Mouse (Mus musculus): ENCODE results near the gene Zscan26. TPM values are rescaled to one million over a fixed set of nuclear protein-coding genes. Genes with fewer than 3 reads are reported as not detected.

The Zscan26 gene
- total RNA-seq, 2 experiments from 2014 or later, result 10.9 to 15.4 TPM

- DNase-seq, result no peak
These were observed 25.9 kb downstream of the Zscan26 start for GRCm38 (mm10) chr13:21427631-21428030.

GRCm38 (mm10) chr13:21423301-21423700, 30.2 kb downstream of the Zscan26 start:
- DNase-seq, result no peak

- DNase-seq, result no peak
These were observed 34.7 kb downstream of the Zscan26 start for GRCm38 (mm10) chr13:21418865-21419264.

GRCm38 (mm10) chr13:21417298-21418010, 36.1 kb downstream of the Zscan26 start:
- no peak for DNase-seq

GRCm38 (mm10) chr13:21415750-21416149, 37.8 kb downstream of the Zscan26 start:
- DNase-seq, result no peak

- DNase-seq, result no peak
These were observed 38.3 kb downstream of the Zscan26 start for GRCm38 (mm10) chr13:21415266-21415665.

- DNase-seq, result no peak
These were observed 39.0 kb downstream of the Zscan26 start for GRCm38 (mm10) chr13:21414231-21415212.

GRCm38 (mm10) chr13:21408805-21409459, 44.6 kb downstream of the Zscan26 start:
- no peak for DNase-seq

- peak; percentile 77 for DNase-seq
These were observed 45.3 kb downstream of the Zscan26 start for GRCm38 (mm10) chr13:21407969-21408804.

GRCm38 (mm10) chr13:21407341-21407740, 46.2 kb downstream of the Zscan26 start:
- DNase-seq, result no peak

- DNase-seq, result no peak
These were observed 50.7 kb downstream of the Zscan26 start for GRCm38 (mm10) chr13:21402848-21403247.

- DNase-seq, result peak; percentile 86
These were observed 51.2 kb downstream of the Zscan26 start, which contains the start of gene Zkscan3 for GRCm38 (mm10) chr13:21402287-21402846. Gene Zkscan3 (minus strand): TSS chr13:21402755.

GRCm38 (mm10) chr13:21401636-21402286, 51.8 kb downstream of the Zscan26 start:
- no peak for DNase-seq

GRCm38 (mm10) chr13:21401166-21401565, 52.4 kb downstream of the Zscan26 start:
- DNase-seq, result no peak

- DNase-seq, result no peak
These were observed 56.0 kb downstream of the Zscan26 start for GRCm38 (mm10) chr13:21397486-21397885.

GRCm38 (mm10) chr13:21396048-21396447, 57.5 kb downstream of the Zscan26 start:
- peak; percentile 17 for DNase-seq

GRCm38 (mm10) chr13:21395623-21396022, 57.9 kb downstream of the Zscan26 start:
- DNase-seq, result no peak

- no peak for DNase-seq
These were observed 58.3 kb downstream of the Zscan26 start for GRCm38 (mm10) chr13:21395211-21395610.

All from gastrocnemius, postnatal 10 days (tissue).